Mouse (Mus musculus) heart, embryonic 14.5 days (tissue): ENCODE measurements around the gene Rccd1. TPM values are rescaled to one million over a fixed set of nuclear protein-coding genes. Genes with fewer than 3 reads are reported as not detected.
A peak's percentile ranks its signal among the peaks of the same experiment; 100 is the strongest.

ENCODE experiments used
- ATAC-seq: fragments of 200-750 bp; cut with Nextera tagmentation; 2 replicates; pipeline ENCODE4 v1.8.0; 2017; ENCODE audit warnings: low read depth, moderate TSS enrichment; ENCODE audit not compliant: insufficient number of reproducible peaks, insufficient read depth, low FRiP score
- H3K27ac ChIP-seq, 2 experiments: fragments of 200-500 bp in 1 of 2; fragments of 300-500 bp in 1 of 2; sonication (generic) in 1 of 2; replicated peaks in 1 of 2; 2 replicates each; pipeline ENCODE4 v1.5.1; 2012 to 2014; ENCODE audit warnings: low read depth in 2 of 2, low read length in 2 of 2, control low read depth in 1 of 2, mild to moderate bottlenecking in 1 of 2, mixed read lengths in 1 of 2; ENCODE audit not compliant: control insufficient read depth in 1 of 2, insufficient read depth in 1 of 2
- H3K27me3 ChIP-seq: fragments of 300-500 bp; sonication (generic); 2 replicates; pipeline ENCODE4 v1.6.1; 2014; ENCODE audit warnings: mild to moderate bottlenecking, low read length, control low read depth; ENCODE audit not compliant: control insufficient read depth, insufficient read depth
- H3K36me3 ChIP-seq: fragments of 300-500 bp; sonication (generic); 2 replicates; pipeline ENCODE4 v1.6.1; 2014; ENCODE audit warnings: mild to moderate bottlenecking, control low read depth, low read length, mixed read lengths; ENCODE audit not compliant: control insufficient read depth, insufficient read depth
- H3K4me1 ChIP-seq, 2 experiments: fragments of 200-500 bp in 1 of 2; fragments of 300-500 bp in 1 of 2; sonication (generic) in 1 of 2; 2 replicates each; pipeline ENCODE4 v1.6.1; 2012 to 2014; ENCODE audit warnings: low read length in 2 of 2, control low read depth in 1 of 2, mixed read lengths in 1 of 2; ENCODE audit not compliant: control insufficient read depth in 2 of 2, insufficient read depth in 2 of 2
- H3K4me2 ChIP-seq: fragments of 300-500 bp; sonication (generic); 2 replicates; pipeline ENCODE4 v1.6.1; 2014; ENCODE audit warnings: mild to moderate bottlenecking, low read length
- H3K4me3 ChIP-seq, 2 experiments: fragments of 200-500 bp in 1 of 2; fragments of 300-500 bp in 1 of 2; sonication (generic) in 1 of 2; 2 replicates each; pipeline ENCODE4 v1.5.1; 2012 to 2014; ENCODE audit warnings: low read length in 2 of 2, mild to moderate bottlenecking in 2 of 2, control low read depth in 1 of 2, low read depth in 1 of 2, moderate library complexity in 1 of 2; ENCODE audit not compliant: control insufficient read depth in 1 of 2, insufficient read depth in 1 of 2
- H3K9ac ChIP-seq: fragments of 300-500 bp; sonication (generic); 2 replicates; pipeline ENCODE4 v1.6.1; 2014; ENCODE audit warnings: mild to moderate bottlenecking, low read length
- H3K9me3 ChIP-seq: fragments of 300-500 bp; sonication (generic); 2 replicates; pipeline ENCODE4 v1.6.1; 2016; ENCODE audit warnings: low read length, control low read depth; ENCODE audit not compliant: control insufficient read depth
- WGBS: fragments of 180-500 bp; shearing (Covaris S2); extraction: QIAGEN DNeasy Blood & Tissue Kit; methylation state at CpG from one replicate; pipeline ENCODE4 v1.1.7; 2014; 5-methylcytosine and 5-hydroxymethylcytosine counted together
- polyA plus RNA-seq: library from polyadenylated mRNA; unstranded; fragments of >200 nt; fragmentation: Nextera tagmentation; extraction: Ambion mirVana; gene quantifications from 2 replicates; pipeline ENCODE4 v1.2.1, GENCODE M21; 2014

Rccd1 gene
- polyA plus RNA-seq, 1 experiment from 2014 or later = 7.6 TPM

- no peak overlapping the region for H3K4me2 ChIP-seq
- H3K9me3 ChIP-seq = no peaks in the 10 kb centered on the region
- no peak for ATAC-seq
- H3K36me3 ChIP-seq = peaks cover 59% of the 10 kb centered on the region
- no peak overlapping the region for H3K27ac ChIP-seq
- H3K4me1 ChIP-seq = peaks cover 5 to 22% of the 10 kb centered on the region in 2 experiments
- H3K27me3 ChIP-seq = no peaks in the 10 kb centered on the region
- H3K9ac ChIP-seq = no peak overlapping the region
- 92% methylated on average over 3 of the region's 3 CpGs for WGBS
- no peak overlapping the region for H3K4me3 ChIP-seq
Measured at GRCm38 (mm10) chr7:80299568-80299967, 24.7 kb downstream of the Rccd1 start.

GRCm38 (mm10) chr7:80298754-80299153 lies 25.5 kb downstream of the Rccd1 start:
- H3K9me3 ChIP-seq = no peaks in the 10 kb centered on the region
- H3K4me1 ChIP-seq = peaks cover 5 to 22% of the 10 kb centered on the region in 2 experiments
- WGBS = 97% methylated on average over 4 of the region's 4 CpGs
- H3K27me3 ChIP-seq = no peaks in the 10 kb centered on the region
- no peak overlapping the region for H3K4me3 ChIP-seq
- ATAC-seq = no peak
- no peak overlapping the region for H3K4me2 ChIP-seq
- H3K9ac ChIP-seq = no peak overlapping the region
- no peak overlapping the region for H3K27ac ChIP-seq
- peaks cover 50% of the 10 kb centered on the region for H3K36me3 ChIP-seq

- Histone ChIP-seq H3K9me3 (no peaks in the 10 kb centered on the region), H3K4me2 (no peak overlapping the region; the same call in 1 of the 2 replicates), H3K27ac (no peak overlapping the region), H3K36me3 (peaks cover 35% of the 10 kb centered on the region), H3K9ac (no peak overlapping the region), H3K4me1 (peaks cover 5 to 22% of the 10 kb centered on the region in 2 experiments), H3K27me3 (no peaks in the 10 kb centered on the region), H3K4me3 (no peak overlapping the region)
- WGBS = 59% methylated on average over 3 of the region's 3 CpGs
- no peak for ATAC-seq
Measured at GRCm38 (mm10) chr7:80297041-80297440, 27.2 kb downstream of the Rccd1 start.

DNA sequence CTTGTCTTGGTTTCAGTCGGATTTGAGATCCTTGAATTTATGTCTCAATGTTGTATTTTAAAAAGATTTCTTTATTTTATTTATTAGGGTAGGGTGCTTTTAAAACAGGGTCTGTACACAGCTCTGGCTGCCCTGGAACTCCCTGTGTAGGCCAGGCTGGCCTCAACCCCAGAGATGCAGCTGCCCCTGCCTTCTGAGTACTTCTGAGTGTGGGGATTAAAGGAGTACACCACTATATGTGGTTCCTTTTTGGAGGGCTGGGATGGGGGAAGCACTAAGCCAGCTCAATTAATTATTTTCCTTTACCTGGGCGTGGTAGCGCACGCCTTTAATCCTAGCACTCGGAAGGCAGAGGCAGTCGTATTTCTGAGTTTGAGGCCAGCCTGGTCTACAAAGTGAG lies 27.8 kb downstream of the Rccd1 start:
- 94% methylated on average over 6 of the region's 6 CpGs for WGBS
- ATAC-seq = no peak
- peak overlapping the region; percentile 77 for H3K4me2 ChIP-seq

DNA sequence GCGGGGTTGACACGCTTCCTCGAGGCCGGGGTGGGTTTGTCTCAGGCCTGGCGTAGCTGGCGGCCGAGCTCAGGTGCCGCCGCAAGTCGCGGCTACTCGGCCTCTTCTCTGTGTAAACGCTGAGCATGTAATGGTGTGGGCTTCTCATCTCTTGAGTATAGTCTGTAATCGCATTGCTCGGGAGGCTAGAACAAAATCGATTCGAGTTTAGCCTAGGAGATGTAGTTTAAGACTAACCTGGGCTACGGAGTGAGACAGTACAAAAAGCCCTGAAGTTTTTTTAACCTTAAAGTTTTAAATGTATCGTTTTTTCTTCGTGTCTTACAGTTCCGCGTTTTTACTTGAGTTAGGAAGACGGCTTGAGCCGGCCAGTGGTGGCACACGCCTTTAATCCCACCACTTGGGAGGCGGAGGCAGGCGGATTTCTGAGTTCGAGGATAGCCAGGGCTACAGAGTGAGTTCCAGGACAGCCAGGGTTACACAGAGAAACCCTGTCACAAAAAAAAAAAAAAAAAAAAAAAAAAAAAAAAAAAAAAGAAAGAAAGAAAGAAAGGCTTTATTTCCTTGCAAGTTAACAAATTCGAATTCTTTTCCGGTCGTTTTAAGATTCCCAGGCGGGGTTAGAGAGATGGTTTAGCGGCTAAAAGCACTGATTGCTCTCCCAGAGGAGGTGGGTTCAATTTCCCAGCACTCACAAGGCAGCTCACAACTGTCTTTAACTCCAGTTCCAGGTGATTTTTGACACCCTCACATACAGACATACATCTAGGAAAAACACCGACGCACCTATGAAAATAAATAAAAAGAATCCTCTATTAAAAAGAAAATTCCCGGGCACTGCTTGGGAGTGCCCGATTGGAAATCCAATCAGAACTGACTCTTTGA lies 29.2 kb downstream of the Rccd1 start:
- Histone ChIP-seq H3K9ac (peak overlapping the region; percentile 91), H3K36me3 (peaks cover 27% of the 10 kb centered on the region), H3K9me3 (no peaks in the 10 kb centered on the region), H3K27me3 (no peaks in the 10 kb centered on the region), H3K4me2 (peak overlapping the region; percentile 77), H3K4me3 (peak overlapping the region; percentile 89 to 90), H3K4me1 (peaks cover 5 to 22% of the 10 kb centered on the region in 2 experiments), H3K27ac (peak overlapping the region; percentile 74 to 88)
- ATAC-seq = peak; percentile 51
- WGBS = 8% methylated on average over 37 of the region's 37 CpGs

More for the DNA sequence above, 27.8 kb downstream of the Rccd1 start:
- H3K27me3 ChIP-seq = no peaks in the 10 kb centered on the region
- peaks cover 5 to 22% of the 10 kb centered on the region in 2 experiments for H3K4me1 ChIP-seq
- H3K9ac ChIP-seq = no peak overlapping the region
- H3K27ac ChIP-seq = no peak overlapping the region
- peaks cover 31% of the 10 kb centered on the region for H3K36me3 ChIP-seq
- H3K9me3 ChIP-seq = no peaks in the 10 kb centered on the region
- H3K4me3 ChIP-seq = no peak overlapping the region

GRCm38 (mm10) chr7:80294062-80294763 lies 30.0 kb downstream of the Rccd1 start, which contains the start of gene Prc1:
Gene Prc1 (plus strand): TSS chr7:80294450.
- under 1% methylated on average over 52 of the region's 52 CpGs for WGBS

GRCm38 (mm10) chr7:80287736-80288135 lies 36.5 kb downstream of the Rccd1 start:
- WGBS = 77% methylated on average over 10 of the region's 10 CpGs

More at GRCm38 (mm10) chr7:80294062-80294763, 30.0 kb downstream of the Rccd1 start, which contains the start of gene Prc1:
- H3K27me3 ChIP-seq = no peaks in the 10 kb centered on the region
- H3K4me2 ChIP-seq = peak within 1 kb of the TSS; percentile 77
- H3K4me3 ChIP-seq = peak within 1 kb of the TSS; percentile 89 to 90
- peak within 1 kb of the TSS; percentile 91 for H3K9ac ChIP-seq
- H3K4me1 ChIP-seq = peaks cover 5 to 22% of the 10 kb centered on the region in 2 experiments
- peak; percentile 100 for ATAC-seq
- peaks cover 26% of the 10 kb centered on the region for H3K36me3 ChIP-seq
- no peaks in the 10 kb centered on the region for H3K9me3 ChIP-seq
- peak within 1 kb of the TSS; percentile 74 to 88 for H3K27ac ChIP-seq

More at GRCm38 (mm10) chr7:80287736-80288135, 36.5 kb downstream of the Rccd1 start:
- Histone ChIP-seq H3K4me2 (no peak overlapping the region), H3K4me3 (no peak overlapping the region), H3K9ac (no peak overlapping the region), H3K9me3 (no peaks in the 10 kb centered on the region), H3K27me3 (no peaks in the 10 kb centered on the region), H3K27ac (no peak overlapping the region), H3K4me1 (no peaks in the 10 kb centered on the region), H3K36me3 (peaks cover 75% of the 10 kb centered on the region)
- ATAC-seq = no peak
